Mouse (Mus musculus) cerebellum, adult 9-11 months (tissue): ENCODE results near the gene Tmem262.
A peak's percentile ranks its signal among the peaks of the same experiment; 100 is the strongest.

Source experiments
- DNase-seq: peaks from one replicate; pipeline ENCODE4 v3.0.0; 2022

The Tmem262 gene

DNA sequence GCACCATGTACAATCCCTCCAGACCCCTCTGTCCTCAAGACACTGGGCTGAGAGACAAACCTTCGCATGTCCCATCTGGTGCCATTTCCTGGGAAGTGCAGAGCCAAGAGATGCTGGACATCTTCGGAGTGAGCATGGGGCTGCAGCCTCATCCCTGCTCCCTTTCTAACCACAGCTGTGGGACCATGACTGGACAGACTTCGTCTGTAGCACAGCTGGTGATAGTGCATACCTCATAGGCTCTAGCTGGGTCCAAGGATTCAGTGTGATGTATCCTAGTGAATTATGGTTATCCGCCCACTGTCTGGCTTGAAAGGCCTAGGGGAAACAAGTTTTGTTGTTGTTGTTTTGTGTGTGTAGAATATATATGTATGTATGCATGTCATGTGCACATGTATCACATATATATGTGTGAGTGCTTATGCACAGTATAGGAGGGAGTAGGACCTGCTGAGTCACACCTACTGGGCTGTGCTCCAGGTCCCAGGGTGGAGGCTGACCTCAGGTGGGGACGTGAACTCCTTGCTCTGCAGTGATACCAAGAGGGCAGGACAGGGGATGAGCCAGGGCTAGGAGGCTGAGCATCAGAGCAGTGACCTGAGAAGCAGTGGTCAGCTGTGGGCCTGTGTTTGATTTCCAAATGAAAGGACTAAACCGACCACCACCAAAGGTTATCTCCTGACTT, 22.5 kb downstream of the Tmem262 start:
- no peak for DNase-seq

DNA sequence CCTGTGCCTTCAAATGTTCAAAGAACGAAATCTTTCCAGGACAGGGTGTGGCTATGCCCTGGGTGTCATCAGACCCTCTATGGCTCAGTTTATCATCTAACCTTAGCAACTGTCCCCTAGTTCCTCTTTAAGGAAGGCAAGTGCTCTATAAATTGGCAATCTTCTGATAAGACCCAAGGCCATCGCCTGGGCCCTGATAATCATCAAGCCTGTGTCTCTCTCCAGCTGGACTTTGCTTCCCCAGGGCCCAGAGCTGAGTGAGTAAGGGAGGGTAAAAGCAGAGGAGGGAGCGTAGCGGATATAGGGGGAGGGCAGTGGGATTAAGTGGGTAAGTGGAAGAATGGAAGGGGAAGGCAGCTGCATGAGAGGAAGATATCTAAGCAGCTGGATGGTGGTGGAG, 24.6 kb downstream of the Tmem262 start:
- DNase-seq: no peak

DNA sequence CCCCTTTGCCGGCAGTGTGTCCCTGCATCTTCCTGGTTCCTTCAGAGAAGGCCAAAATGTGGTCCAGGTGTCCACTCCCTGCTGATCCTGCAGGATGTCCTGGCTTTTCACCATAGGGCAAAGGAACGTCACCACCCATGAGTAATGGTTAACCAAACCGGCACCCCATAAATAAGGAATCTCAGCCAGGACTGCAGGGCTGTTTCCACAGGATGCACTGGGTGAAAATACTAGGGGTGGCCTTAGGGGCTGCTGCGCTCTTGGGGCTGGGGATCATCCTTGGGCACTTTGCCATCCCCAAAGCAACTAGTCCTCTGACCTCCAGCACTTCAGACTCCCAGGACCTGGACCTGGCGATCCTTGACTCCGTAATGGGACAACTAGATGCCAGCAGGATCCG, 25.8 kb downstream of the Tmem262 start, which contains the start of gene Naaladl1:
TSS of gene Naaladl1 (plus strand) at position 197 of the 400 bp plus-strand sequence.
- no peak for DNase-seq

DNA sequence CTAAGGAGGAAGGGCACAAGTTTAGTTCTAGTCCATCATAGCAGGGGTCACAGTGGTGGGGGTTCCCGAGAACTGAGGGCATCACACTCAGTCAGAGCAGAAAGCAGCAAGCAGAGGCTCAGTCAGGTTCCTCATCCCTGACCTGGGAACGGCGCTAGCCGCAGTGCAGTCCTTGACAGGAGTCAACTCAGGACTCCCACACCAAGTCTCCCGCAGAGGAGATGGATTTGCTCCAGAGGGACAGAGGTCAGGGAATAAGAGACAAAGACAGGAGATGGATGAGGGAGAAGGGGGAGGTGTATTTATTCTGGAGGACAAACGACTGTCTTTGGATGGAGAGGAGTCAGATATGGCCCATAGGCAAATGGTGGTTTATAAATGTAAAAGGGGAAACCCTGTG, 33.3 kb downstream of the Tmem262 start:
- DNase-seq: no peak

DNA sequence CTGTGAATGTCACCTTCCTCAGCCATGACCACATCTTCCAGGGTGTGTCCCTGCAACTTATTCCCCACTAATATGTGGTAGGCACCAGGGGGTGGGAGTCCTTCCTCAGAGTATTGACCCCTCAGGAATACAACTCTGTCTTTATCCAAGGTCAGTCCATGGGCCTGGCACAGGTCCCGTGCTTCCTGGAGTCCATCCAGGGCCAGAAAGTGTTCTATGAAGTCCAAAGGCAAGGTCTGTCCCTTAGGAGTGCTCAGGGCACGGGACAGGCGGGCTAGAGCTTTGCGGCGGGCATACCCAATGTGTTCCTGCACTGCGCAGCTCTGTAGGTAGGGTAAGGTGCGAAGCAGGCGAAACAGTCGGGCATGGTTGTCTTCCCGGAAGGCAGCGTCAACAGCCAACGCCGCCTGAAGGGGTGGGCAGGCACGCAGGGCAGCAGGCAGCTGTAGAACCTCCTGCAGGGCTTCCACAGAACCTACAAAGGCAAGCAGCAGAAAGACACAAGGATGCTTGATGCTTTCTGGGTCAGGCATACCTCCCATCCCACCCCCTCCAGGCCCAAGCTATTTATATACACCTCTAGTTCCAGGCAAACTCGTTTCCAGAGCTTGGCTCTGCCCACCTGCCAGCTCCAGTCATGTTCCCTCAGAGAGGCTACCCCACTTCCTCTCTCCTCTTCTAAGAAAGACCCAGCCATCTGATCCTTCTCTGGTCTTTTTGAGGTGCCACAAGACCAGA, 36.4 kb downstream of the Tmem262 start:
- peak; percentile 54 for DNase-seq

DNA sequence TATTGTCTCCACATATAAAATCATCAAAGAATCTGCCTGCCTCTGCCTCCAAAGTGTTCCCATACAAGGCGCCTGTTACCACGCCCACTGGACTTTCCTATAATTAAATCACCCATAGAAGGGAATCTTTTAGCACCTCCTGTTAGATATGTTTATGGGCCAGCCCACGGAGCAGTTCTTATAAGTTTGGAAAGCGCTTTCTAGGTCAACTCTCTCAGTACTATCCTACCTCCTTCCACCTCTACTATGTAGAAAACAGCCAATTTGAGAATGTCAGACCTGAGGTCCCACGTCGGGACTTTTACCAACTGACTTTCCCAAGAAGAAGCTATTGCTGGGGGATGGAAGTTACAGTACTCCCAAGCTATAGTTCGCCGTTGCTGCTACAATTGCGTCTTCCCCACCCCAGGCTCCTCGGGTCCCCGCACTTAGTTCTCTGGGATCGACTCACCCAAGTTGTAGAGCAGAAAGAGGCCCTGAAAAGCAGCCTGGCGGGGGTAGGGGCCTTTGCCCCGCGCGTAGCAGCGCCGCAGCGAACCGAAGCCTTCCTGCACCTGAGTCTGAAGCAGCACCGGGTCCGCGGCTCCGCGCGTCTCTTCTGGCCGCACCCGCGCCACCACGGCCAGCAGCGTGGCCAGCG, 37.6 kb downstream of the Tmem262 start:
- DNase-seq: no peak

DNA sequence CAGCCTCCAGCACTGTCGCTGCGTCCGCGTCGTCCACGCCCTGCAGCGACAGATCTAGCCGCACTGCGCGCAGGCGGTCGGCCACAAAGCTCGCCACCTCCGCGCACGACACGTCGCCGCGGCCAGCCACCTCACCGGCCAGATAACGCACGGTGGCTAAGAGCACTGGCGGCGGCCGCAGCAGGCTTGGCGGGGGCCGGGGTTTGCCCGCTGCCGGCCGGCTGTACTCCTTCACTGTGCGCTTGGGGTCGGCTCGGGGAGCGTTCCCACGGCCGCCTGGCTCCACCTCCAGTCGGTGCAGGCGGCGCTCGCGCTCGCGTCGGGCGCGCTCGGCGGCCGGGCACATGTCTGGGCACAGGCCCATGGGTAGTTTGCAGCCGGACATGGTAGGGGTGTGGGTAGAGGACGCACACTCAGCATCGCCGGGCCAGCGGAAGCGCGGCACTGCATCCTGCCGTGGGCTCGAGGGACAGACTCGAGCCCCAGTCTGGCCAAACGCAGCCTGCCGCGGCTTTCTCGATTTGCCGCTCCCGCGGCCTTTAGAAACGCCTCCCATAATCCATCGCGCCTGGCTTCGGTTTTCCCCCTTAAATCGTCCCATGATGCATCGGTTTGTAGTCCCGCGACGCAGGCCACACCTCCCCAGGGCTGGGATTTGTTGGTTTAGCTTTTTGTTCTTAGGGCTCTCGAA, 38.3 kb downstream of the Tmem262 start, which contains the start of gene Sac3d1:
TSS of gene Sac3d1 (minus strand) at position 665 of the 691 bp plus-strand sequence.
- DNase-seq: peak; percentile 88

DNA sequence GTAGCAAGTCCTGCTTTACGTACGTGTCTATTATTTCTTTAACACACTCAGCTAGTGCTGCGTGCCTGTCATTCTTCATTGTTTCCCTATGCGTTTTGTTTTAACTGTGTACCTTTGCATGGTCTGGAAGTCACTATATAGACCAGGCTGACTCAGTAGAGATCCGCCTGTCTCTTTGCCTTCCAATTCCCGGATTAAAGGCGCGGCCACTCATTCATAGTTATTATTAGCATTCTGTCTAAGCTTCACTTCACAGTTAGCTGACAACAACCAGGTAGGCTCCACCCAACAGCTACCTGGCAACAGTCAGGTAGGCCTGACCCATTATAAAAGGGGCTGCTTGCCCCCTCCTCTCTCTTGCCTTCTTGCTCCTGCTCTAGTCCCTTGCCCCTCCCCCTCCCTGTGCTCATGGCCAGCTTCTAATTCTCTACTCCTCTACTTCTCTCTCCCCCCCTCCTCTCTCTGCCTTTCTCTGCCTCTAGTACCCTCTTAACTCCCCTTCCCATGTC, 38.9 kb downstream of the Tmem262 start:
- DNase-seq: peak; percentile 70

DNA sequence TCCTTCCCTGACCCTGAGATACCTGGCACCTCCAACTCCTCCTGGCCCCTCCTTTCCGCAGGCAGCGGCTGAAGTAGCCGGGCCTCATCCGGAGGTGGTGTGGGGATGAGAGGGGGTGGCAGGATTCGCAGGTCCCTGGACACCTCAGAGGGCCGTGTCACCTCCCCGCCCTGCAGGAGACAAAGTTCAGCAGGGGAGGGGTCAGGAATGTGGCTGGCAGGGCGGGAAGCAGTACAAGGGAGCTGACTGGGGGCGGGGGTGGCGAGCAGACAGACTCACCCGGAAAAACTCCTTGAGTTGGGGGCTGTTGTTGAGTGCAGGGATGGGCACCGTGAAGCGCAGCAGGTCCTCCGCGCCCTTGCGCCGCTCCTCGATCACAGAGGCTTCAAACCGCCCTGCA, 41.9 kb downstream of the Tmem262 start:
- DNase-seq: no peak

DNA sequence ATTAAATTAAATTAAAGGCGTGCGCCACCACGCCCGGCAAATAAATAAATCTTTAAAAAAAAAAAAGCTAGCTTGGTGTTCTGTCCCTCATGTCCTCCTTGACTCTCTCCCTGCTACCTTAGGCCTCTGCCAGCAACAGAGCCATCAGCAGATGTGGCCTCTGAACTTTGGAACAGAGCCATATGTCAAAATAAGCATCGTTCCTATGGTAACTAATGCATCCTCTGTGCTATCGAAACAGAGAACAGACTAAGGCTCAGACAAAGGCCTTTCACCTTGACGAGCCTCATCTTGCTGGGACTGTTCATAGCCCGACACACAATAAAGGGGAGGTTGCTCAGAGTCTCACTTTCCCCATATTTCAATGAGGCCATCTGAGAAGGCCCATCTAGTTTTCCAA, 43.5 kb downstream of the Tmem262 start:
- no peak for DNase-seq

DNA sequence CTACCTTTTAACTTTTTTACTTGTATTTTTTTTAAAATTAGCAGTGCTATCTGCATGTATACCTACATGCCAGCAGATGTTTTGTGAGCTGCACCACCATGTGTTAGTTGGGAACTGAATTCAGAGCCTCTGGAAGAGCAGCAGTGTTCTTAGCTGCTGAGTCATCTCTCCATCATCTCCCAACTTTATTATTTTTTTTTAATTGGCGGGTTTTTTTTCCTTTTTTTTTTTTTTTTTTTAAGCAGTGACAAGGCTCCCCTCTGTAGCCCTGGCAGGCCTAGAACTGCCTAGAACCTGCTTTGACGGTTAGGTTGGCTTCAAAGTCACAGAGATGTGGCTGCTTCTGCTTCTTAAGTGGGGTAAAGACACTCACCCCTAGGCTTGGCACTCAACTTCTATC, 45.1 kb downstream of the Tmem262 start:
- no peak for DNase-seq

DNA sequence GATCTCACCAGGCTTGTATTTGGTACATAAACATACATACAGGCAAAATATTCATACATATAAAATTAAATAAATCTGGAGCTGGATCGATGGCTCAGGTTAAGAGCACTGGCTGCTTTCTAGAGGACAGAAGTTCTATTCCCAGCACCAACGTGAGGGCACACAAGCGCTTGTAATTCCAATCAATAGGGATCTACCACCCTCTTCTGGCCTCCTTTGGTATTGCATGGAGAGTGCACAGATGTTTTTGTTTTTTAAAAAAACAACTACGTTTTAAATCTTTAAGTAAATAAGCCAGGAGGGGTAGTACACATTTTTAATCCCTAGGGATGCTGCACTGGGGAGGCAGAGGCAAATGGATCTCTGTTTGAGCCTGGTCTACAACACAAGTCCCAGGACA, 46.5 kb downstream of the Tmem262 start:
- peak; percentile 46 for DNase-seq

DNA sequence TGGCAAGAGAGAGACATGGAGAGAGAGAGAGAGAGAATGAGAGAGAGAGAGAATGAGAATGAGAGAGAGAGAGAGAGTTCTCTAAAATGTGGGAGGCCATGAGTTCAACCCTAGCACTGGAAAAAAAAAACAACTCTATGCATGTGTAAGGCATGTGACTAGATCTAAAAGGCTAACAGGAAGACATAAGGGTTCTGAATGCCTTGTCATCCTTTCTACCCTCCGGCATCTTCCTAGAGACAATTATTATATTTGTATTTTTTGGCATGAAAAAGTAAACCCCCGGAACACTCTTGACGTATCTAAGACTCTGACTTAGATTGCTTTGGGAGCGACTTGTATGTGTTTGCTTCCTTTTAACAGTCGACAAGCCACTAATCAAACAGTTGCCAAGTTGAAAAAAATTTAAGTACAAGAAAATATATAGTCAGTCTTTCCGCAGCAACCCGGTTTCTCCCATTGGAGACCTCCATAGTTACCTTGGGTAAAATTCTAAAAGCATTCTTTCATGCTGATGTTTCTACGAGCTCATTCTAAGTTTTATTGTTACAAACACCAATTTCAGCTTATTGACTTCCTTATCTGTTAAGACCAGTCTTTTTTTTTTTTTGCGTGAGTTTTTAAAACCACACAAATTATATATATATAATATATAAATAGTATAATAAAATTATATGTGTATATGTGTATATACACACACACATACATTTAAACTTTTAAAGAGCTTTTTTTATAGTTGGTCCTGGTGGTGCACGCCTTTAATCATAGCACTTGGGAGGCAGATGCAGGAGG, 47.2 kb downstream of the Tmem262 start:
- DNase-seq: no peak

DNA sequence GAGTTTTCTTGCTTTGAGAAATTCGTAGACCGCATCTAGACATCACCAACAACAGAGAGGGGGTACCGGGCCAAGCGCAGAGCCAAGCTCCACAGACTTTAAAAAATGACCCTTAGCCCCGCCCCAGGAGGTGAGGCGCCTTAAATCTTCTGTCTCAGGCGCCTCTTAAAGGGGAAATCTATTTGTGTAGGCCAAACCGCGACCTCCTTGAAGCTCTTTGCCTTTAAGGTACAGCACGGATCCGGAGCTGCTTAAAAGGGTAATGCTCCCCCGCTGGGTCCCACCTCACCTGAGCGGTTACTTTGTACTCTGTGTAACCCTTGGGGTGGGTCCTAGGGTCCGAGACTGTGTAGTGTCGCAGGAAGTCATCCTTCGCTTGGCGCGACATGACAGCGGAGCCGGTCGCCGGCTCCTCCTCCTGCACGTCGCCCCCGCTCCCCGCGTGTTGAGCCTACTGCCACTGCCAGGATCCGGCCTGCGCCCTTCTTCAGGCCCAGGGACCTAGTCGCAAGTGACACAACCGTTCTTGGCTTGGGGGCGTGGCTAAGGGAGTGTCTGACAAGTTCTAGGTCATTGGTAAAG, 48.0 kb downstream of the Tmem262 start, which contains the start of gene Snx15:
TSS of gene Snx15 (minus strand) at position 545 of the 582 bp plus-strand sequence.
- DNase-seq: peak; percentile 98
